Mouse (Mus musculus) forebrain, embryonic 14.5 days (tissue): ENCODE measurements at regions not wholly inside any gene's neighbourhood (a gene's known extent, or its start where the extent isn't known, plus 50 kb on each side); places are given as distances from the start of the nearest gene placed in this dataset.

Experiments
- ATAC-seq: fragments of 200-750 bp; cut with Nextera tagmentation; 2 replicates; pipeline ENCODE4 v1.8.0; 2017; ENCODE audit warnings: mild to moderate bottlenecking, moderate library complexity
- DNase-seq: peaks from one replicate; pipeline ENCODE4 v3.0.0-alpha.2; 2015; ENCODE audit warnings: low spot score
- H3K27ac ChIP-seq: fragments of 300-500 bp; sonication (generic); 2 replicates; pipeline ENCODE4 v1.5.1; 2014; ENCODE audit warnings: low read depth, mild to moderate bottlenecking, control low read depth, low read length, moderate library complexity
- H3K27me3 ChIP-seq: fragments of 300-500 bp; sonication (generic); replicated peaks from 2 replicates; pipeline ENCODE4 v1.6.1; 2014; ENCODE audit warnings: low read length, control low read depth, mixed read lengths; ENCODE audit not compliant: control insufficient read depth, insufficient read depth
- H3K36me3 ChIP-seq: fragments of 300-500 bp; sonication (generic); 2 replicates; pipeline ENCODE4 v1.6.1; 2014; ENCODE audit warnings: low read length, control low read depth; ENCODE audit not compliant: control insufficient read depth, insufficient read depth
- H3K4me1 ChIP-seq: fragments of 300-500 bp; sonication (generic); 2 replicates; pipeline ENCODE4 v1.6.1; 2014; ENCODE audit warnings: antibody characterized with exemption, low read length, control low read depth; ENCODE audit not compliant: control insufficient read depth, insufficient read depth
- H3K4me2 ChIP-seq: fragments of 300-500 bp; sonication (generic); 2 replicates; pipeline ENCODE4 v1.6.1; 2014; ENCODE audit warnings: mild to moderate bottlenecking, control low read depth, low read length
- H3K4me3 ChIP-seq: fragments of 300-500 bp; sonication (generic); 2 replicates; pipeline ENCODE4 v1.5.1; 2014; ENCODE audit warnings: low read depth, low read length, control low read depth
- H3K9ac ChIP-seq: fragments of 300-500 bp; sonication (generic); 2 replicates; pipeline ENCODE4 v1.6.1; 2014; ENCODE audit warnings: mild to moderate bottlenecking, low read length, control low read depth, moderate library complexity
- H3K9me3 ChIP-seq: fragments of 300-500 bp; sonication (generic); replicated peaks from 2 replicates; pipeline ENCODE4 v1.6.1; 2016; ENCODE audit warnings: low read length, control low read depth, mixed read lengths; ENCODE audit not compliant: control insufficient read depth
- WGBS: fragments of 180-500 bp; shearing (Covaris S2); extraction: QIAGEN DNeasy Blood & Tissue Kit; methylation state at CpG from one replicate; pipeline ENCODE4 v1.1.7; 2014; 5-methylcytosine and 5-hydroxymethylcytosine counted together

DNA sequence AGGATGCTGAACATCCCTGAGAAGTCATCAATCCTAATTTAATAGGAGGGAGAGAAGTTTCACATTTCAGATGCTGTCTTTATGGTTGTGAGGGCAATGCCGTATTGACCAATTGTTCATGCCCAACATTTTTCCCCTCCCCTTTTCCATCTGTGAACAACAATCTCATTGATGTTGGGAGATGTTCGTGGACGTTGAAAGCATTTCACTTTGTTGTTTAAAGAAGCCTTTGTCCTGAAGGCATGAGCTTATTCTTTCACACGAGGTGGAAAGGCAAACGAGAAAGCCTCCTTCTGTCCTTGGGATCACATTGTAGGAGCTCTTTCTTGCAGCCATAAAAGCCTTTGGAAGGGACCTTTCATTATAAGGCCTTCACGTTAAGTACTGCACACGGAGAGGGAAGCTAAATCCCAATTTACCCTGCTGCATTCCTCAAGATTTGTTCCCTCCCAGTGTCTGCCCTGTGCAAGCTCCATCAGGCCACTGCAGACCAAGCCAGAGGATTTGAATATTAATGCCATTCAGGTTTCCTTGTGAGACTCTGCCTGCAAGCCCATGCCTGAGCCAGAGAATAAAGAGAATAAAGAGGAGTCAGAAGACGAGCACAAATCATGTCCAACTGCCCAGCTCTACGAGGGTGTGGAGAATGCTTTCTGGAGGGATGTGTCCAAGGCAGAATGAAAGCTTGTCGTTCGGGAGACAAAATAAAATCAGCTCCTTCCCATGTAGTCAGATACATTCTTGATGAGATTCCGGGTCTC lies 195.4 kb downstream of the Tmem38b start:
- Histone ChIP-seq H3K4me3 (no peak overlapping the region), H3K9me3 (no peaks in the 10 kb centered on the region), H3K4me2 (peak overlapping the region; percentile 1; the same call in 1 of the 2 replicates), H3K36me3 (no peaks in the 10 kb centered on the region), H3K27ac (peak overlapping the region; percentile 23; the same call in 1 of the 2 replicates), H3K27me3 (no peaks in the 10 kb centered on the region), H3K4me1 (peaks cover 7% of the 10 kb centered on the region), H3K9ac (peak overlapping the region; percentile 13; the same call in 1 of the 2 replicates)
- peak; percentile 75 for ATAC-seq
- peak; percentile 51 for DNase-seq
- 5% methylated on average over 12 of the region's 12 CpGs for WGBS

GRCm38 (mm10) chr4:54021861-54022385 lies 196.1 kb downstream of the Tmem38b start:
- no peaks in the 10 kb centered on the region for H3K27me3 ChIP-seq
- no peaks in the 10 kb centered on the region for H3K36me3 ChIP-seq
- H3K9ac ChIP-seq: no peak overlapping the region
- no peaks in the 10 kb centered on the region for H3K9me3 ChIP-seq
- no peak overlapping the region for H3K4me2 ChIP-seq
- no peak overlapping the region for H3K4me3 ChIP-seq
- peak; percentile 33 for DNase-seq
- peaks cover 7% of the 10 kb centered on the region for H3K4me1 ChIP-seq
- H3K27ac ChIP-seq: no peak overlapping the region
- ATAC-seq: peak; percentile 27; the same call in 1 of the 2 replicates
- WGBS: 19% methylated on average over 6 of the region's 6 CpGs

GRCm38 (mm10) chr4:54026919-54027318 lies 201.1 kb downstream of the Tmem38b start:
- no peak for DNase-seq
- WGBS: 78% methylated on average over 3 of the region's 3 CpGs
- Histone ChIP-seq H3K4me3 (no peak overlapping the region), H3K9me3 (no peaks in the 10 kb centered on the region), H3K27ac (no peak overlapping the region), H3K9ac (no peak overlapping the region), H3K27me3 (no peaks in the 10 kb centered on the region), H3K4me2 (no peak overlapping the region), H3K36me3 (no peaks in the 10 kb centered on the region), H3K4me1 (peaks cover 25% of the 10 kb centered on the region)
- no peak for ATAC-seq

DNA sequence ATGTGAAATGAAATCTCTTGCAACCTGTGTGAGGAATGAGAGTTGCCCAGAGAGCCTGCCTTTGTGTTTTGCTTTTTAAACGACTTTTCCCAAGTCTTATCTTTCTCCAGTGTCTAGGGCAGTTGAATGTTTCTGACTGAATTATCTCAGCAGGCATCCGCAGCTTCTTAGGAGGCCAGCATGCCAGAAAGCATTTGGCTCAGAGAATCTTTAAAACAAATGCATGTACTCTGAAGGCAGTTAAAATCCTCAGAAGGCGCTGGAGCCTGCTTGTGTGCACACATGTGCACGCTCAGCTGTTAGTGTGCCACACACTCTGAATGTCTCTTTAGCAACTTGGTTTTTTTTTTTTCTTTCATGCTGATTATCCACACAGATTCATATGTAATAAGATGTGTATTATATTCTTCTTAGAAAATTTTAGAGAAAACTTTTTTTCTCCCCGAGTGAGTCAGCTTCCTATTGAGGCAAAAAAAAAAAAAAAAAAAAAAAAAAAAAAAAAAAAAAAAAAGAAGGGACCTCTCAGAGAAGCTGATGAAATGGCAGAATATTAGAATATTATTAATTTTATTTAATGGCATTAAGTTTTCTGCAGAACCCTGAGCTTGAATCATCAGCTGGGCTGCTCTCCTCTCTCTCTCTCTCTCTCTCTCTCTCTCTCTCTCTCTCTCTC lies 201.9 kb downstream of the Tmem38b start:
- Histone ChIP-seq H3K36me3 (no peaks in the 10 kb centered on the region), H3K27ac (peak overlapping the region; percentile 52; the same call in 1 of the 2 replicates), H3K4me3 (no peak overlapping the region), H3K9ac (no peak overlapping the region), H3K9me3 (no peaks in the 10 kb centered on the region), H3K4me1 (peaks cover 28% of the 10 kb centered on the region), H3K4me2 (no peak overlapping the region), H3K27me3 (no peaks in the 10 kb centered on the region)
- DNase-seq (peak; percentile 58), ATAC-seq (no peak)
- 12% methylated on average over 5 of the region's 5 CpGs for WGBS

- Histone ChIP-seq H3K27ac (no peak overlapping the region), H3K4me3 (no peak overlapping the region), H3K27me3 (no peaks in the 10 kb centered on the region), H3K9me3 (no peaks in the 10 kb centered on the region), H3K9ac (no peak overlapping the region), H3K36me3 (no peaks in the 10 kb centered on the region), H3K4me1 (peaks cover 4% of the 10 kb centered on the region; the same call in 1 of the 2 replicates), H3K4me2 (no peak overlapping the region)
- peak; percentile 22 for DNase-seq
- 27% methylated on average over 14 of the region's 14 CpGs for WGBS
- ATAC-seq: no peak
Observed at GRCm38 (mm10) chr4:54045258-54046029, 219.6 kb downstream of the Tmem38b start.

DNA sequence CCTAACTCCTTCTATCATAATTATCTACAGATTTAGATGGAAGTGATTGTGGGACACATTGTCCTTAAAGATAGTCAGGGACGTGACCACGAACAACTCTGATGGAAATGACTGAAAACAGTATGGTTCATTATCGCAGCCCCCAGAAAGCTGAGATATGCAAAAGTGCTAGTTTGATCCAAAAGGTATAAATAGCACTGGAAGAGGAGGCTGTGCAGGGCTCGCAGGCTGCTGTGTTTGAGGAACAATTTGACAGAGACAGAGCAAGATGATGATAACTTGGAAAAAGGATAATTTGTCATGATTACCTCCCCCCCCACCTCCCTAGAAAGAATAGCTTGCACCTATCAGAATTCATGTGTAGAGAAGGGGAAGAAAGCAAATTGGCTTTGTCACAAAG lies 238.5 kb downstream of the Tmem38b start:
- Histone ChIP-seq H3K4me2 (no peak overlapping the region), H3K9me3 (no peaks in the 10 kb centered on the region), H3K4me3 (no peak overlapping the region), H3K36me3 (no peaks in the 10 kb centered on the region), H3K4me1 (no peaks in the 10 kb centered on the region), H3K9ac (no peak overlapping the region), H3K27me3 (no peaks in the 10 kb centered on the region), H3K27ac (no peak overlapping the region)
- ATAC-seq: no peak
- WGBS: 93% methylated on average over 4 of the region's 4 CpGs
- no peak for DNase-seq

GRCm38 (mm10) chr4:54071951-54072350 lies 246.1 kb downstream of the Tmem38b start:
- peak; percentile 57 for DNase-seq
- no peaks in the 10 kb centered on the region for H3K27me3 ChIP-seq
- no peak overlapping the region for H3K9ac ChIP-seq
- no peak overlapping the region for H3K4me2 ChIP-seq
- peak; percentile 35; the same call in 1 of the 2 replicates for ATAC-seq
- no peak overlapping the region for H3K4me3 ChIP-seq
- peak overlapping the region; percentile 50; the same call in 1 of the 2 replicates for H3K27ac ChIP-seq
- peaks cover 16% of the 10 kb centered on the region; the same call in 1 of the 2 replicates for H3K4me1 ChIP-seq
- no peaks in the 10 kb centered on the region for H3K36me3 ChIP-seq
- peaks cover 9% of the 10 kb centered on the region for H3K9me3 ChIP-seq
- 12% methylated on average over 4 of the region's 4 CpGs for WGBS

DNA sequence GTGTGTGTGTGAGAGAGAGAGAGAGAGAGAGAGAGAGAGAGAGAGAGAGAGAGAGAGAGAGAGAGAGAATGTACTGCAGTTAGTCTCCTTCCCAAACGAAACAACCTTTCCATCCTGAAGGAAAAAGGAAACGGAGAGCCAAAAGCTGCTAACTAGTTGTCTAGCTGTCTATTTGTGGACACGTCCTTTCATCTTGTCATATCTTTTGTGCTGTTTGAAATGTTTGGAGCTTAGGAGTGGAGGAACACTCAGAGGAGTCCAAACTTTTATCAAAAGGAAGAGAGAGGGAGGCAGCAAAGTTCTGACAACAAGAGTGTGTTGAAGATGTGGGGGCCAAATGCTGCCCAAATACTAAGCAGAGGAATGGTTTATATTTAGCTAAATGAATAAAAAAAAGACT lies 246.6 kb downstream of the Tmem38b start:
- ATAC-seq (peak; percentile 24; the same call in 1 of the 2 replicates), DNase-seq (peak; percentile 23)
- H3K4me2 ChIP-seq: no peak overlapping the region
- H3K27ac ChIP-seq: peak overlapping the region; percentile 76
- H3K27me3 ChIP-seq: no peaks in the 10 kb centered on the region
- peaks cover 9% of the 10 kb centered on the region for H3K9me3 ChIP-seq
- H3K4me3 ChIP-seq: no peak overlapping the region
- H3K9ac ChIP-seq: peak overlapping the region; percentile 13; the same call in 1 of the 2 replicates
- H3K4me1 ChIP-seq: peaks cover 16% of the 10 kb centered on the region; the same call in 1 of the 2 replicates
- H3K36me3 ChIP-seq: no peaks in the 10 kb centered on the region
- 6% methylated on average over 3 of the region's 3 CpGs for WGBS
